Mouse (Mus musculus): Measurements from ENCODE around the gene Sart3. TPM values are rescaled to one million over a fixed set of nuclear protein-coding genes. Genes with fewer than 3 reads are reported as not detected.

The Sart3 gene
- polyA plus RNA-seq, 1 experiment from 2014 or later: 31.6 TPM

GRCm38 (mm10) chr5:113703803-113704585, 68.3 kb downstream of the Sart3 start:
- Histone ChIP-seq H3K4me1 (ENCODE audit: control insufficient read depth, insufficient read depth, low read length) (no peaks in the 10 kb centered on the region), H3K36me3 (ENCODE audit: control insufficient read depth, insufficient read depth) (no peaks in the 10 kb centered on the region), H3K27ac (ENCODE audit: low read length) (no peak overlapping the region), H3K27me3 (ENCODE audit: control insufficient read depth, insufficient read depth, low read length) (peaks cover 7% of the 10 kb centered on the region; the same call in 1 of the 2 replicates), H3K9ac (ENCODE audit: low read length) (no peak overlapping the region), H3K4me3 (ENCODE audit: low read length) (no peak overlapping the region), H3K9me3 (replicated peaks; ENCODE audit: control insufficient read depth, low read length) (no peaks in the 10 kb centered on the region), H3K4me2 (ENCODE audit: low read depth, low read length) (no peak overlapping the region)
- WGBS: 52% methylated on average over 21 of the region's 21 CpGs
- ATAC-seq (replicated peaks; ENCODE audit: extremely low read depth, insufficient read depth, low FRiP score): peak; percentile 60; the same call in 1 of the 2 replicates

GRCm38 (mm10) chr5:113700388-113701023, 71.8 kb downstream of the Sart3 start:
- Histone ChIP-seq H3K4me2 (ENCODE audit: low read depth, low read length) (no peak overlapping the region), H3K4me3 (ENCODE audit: low read length) (no peak overlapping the region), H3K4me1 (ENCODE audit: control insufficient read depth, insufficient read depth, low read length) (no peaks in the 10 kb centered on the region), H3K9me3 (replicated peaks; ENCODE audit: control insufficient read depth, low read length) (no peaks in the 10 kb centered on the region), H3K27ac (ENCODE audit: low read length) (no peak overlapping the region), H3K27me3 (ENCODE audit: control insufficient read depth, insufficient read depth, low read length) (peaks cover 7% of the 10 kb centered on the region; the same call in 1 of the 2 replicates), H3K9ac (ENCODE audit: low read length) (no peak overlapping the region), H3K36me3 (ENCODE audit: control insufficient read depth, insufficient read depth) (no peaks in the 10 kb centered on the region)
- ATAC-seq (replicated peaks; ENCODE audit: extremely low read depth, insufficient read depth, low FRiP score): no peak
- WGBS: 67% methylated on average over 19 of the region's 19 CpGs

GRCm38 (mm10) chr5:113694415-113694814, 77.9 kb downstream of the Sart3 start:
- H3K4me2 ChIP-seq (ENCODE audit: low read depth, low read length): no peak overlapping the region

GRCm38 (mm10) chr5:113694000-113694399, 78.3 kb downstream of the Sart3 start:
- no peak overlapping the region for H3K9ac ChIP-seq (ENCODE audit: low read length)
- no peaks in the 10 kb centered on the region for H3K36me3 ChIP-seq (ENCODE audit: control insufficient read depth, insufficient read depth)
- 60% methylated on average over 4 of the region's 4 CpGs for WGBS
- 0 out of 2 replicates have a peak, but pooled peaks cover 3% of the 10 kb centered on the region for H3K27me3 ChIP-seq (ENCODE audit: control insufficient read depth, insufficient read depth, low read length)
- peaks cover 3% of the 10 kb centered on the region; the same call in 1 of the 2 replicates for H3K9me3 ChIP-seq (replicated peaks; ENCODE audit: control insufficient read depth, low read length)
- no peak overlapping the region for H3K27ac ChIP-seq (ENCODE audit: low read length)
- H3K4me3 ChIP-seq (ENCODE audit: low read length): no peak overlapping the region
- H3K4me2 ChIP-seq (ENCODE audit: low read depth, low read length): no peak overlapping the region
- H3K4me1 ChIP-seq (ENCODE audit: control insufficient read depth, insufficient read depth, low read length): no peaks in the 10 kb centered on the region
- no peak for ATAC-seq (replicated peaks; ENCODE audit: extremely low read depth, insufficient read depth, low FRiP score)

More at GRCm38 (mm10) chr5:113694415-113694814, 77.9 kb downstream of the Sart3 start:
- H3K27me3 ChIP-seq (ENCODE audit: control insufficient read depth, insufficient read depth, low read length): 0 out of 2 replicates have a peak, but pooled peaks cover 3% of the 10 kb centered on the region
- H3K36me3 ChIP-seq (ENCODE audit: control insufficient read depth, insufficient read depth): no peaks in the 10 kb centered on the region
- no peak overlapping the region for H3K4me3 ChIP-seq (ENCODE audit: low read length)
- H3K9ac ChIP-seq (ENCODE audit: low read length): no peak overlapping the region
- H3K27ac ChIP-seq (ENCODE audit: low read length): no peak overlapping the region
- no peak for ATAC-seq (replicated peaks; ENCODE audit: extremely low read depth, insufficient read depth, low FRiP score)
- H3K4me1 ChIP-seq (ENCODE audit: control insufficient read depth, insufficient read depth, low read length): no peaks in the 10 kb centered on the region
- peaks cover 3% of the 10 kb centered on the region; the same call in 1 of the 2 replicates for H3K9me3 ChIP-seq (replicated peaks; ENCODE audit: control insufficient read depth, low read length)
- 59% methylated on average over 5 of the region's 5 CpGs for WGBS

GRCm38 (mm10) chr5:113693196-113693755, 79.0 kb downstream of the Sart3 start:
- 85% methylated on average over 8 of the region's 8 CpGs for WGBS
- H3K4me3 ChIP-seq (ENCODE audit: low read length): no peak overlapping the region
- no peak overlapping the region for H3K9ac ChIP-seq (ENCODE audit: low read length)
- H3K4me2 ChIP-seq (ENCODE audit: low read depth, low read length): no peak overlapping the region
- no peak for ATAC-seq (replicated peaks; ENCODE audit: extremely low read depth, insufficient read depth, low FRiP score)
- no peaks in the 10 kb centered on the region for H3K4me1 ChIP-seq (ENCODE audit: control insufficient read depth, insufficient read depth, low read length)
- H3K9me3 ChIP-seq (replicated peaks; ENCODE audit: control insufficient read depth, low read length): peaks cover 3% of the 10 kb centered on the region; the same call in 1 of the 2 replicates
- H3K27me3 ChIP-seq (ENCODE audit: control insufficient read depth, insufficient read depth, low read length): 0 out of 2 replicates have a peak, but pooled peaks cover 3% of the 10 kb centered on the region
- no peaks in the 10 kb centered on the region for H3K36me3 ChIP-seq (ENCODE audit: control insufficient read depth, insufficient read depth)
- no peak overlapping the region for H3K27ac ChIP-seq (ENCODE audit: low read length)

Other genes with a start within 250 kb of the Sart3 start
- 3.1 and 3.4 TPM in 2 replicates for gene Cmklr1, start 122.1 kb downstream of the Sart3 start, polyA plus RNA-seq (2015; fragmentation: Nextera tagmentation; extraction: Ambion mirVana)
- gene 1700069L16Rik, start 47.7 kb downstream of the Sart3 start, polyA plus RNA-seq (2015; fragmentation: Nextera tagmentation; extraction: Ambion mirVana): not detected in 2 replicates
- 6.0 and 6.3 TPM in 2 replicates for gene Ficd, start 36.7 kb downstream of the Sart3 start, polyA plus RNA-seq (2015; fragmentation: Nextera tagmentation; extraction: Ambion mirVana)
- gene Iscu, start 238 bp upstream of the Sart3 start, polyA plus RNA-seq (2015; fragmentation: Nextera tagmentation; extraction: Ambion mirVana): 118 and 136 TPM in 2 replicates
- gene Tmem119, start 28.0 kb upstream of the Sart3 start, polyA plus RNA-seq (2015; fragmentation: Nextera tagmentation; extraction: Ambion mirVana): 22.4 and 22.5 TPM in 2 replicates
- 10.1 and 29.8 TPM in 2 replicates for gene Selplg, start 60.1 kb upstream of the Sart3 start, polyA plus RNA-seq (2015; fragmentation: Nextera tagmentation; extraction: Ambion mirVana)
- 85.9 and 89.0 TPM in 2 replicates for gene Coro1c, start 136.2 kb upstream of the Sart3 start, polyA plus RNA-seq (2015; fragmentation: Nextera tagmentation; extraction: Ambion mirVana)
- gene Ssh1, start 221.4 kb upstream of the Sart3 start, polyA plus RNA-seq (2015; fragmentation: Nextera tagmentation; extraction: Ambion mirVana): 8.6 and 9.1 TPM in 2 replicates
- gene Dao, start 231.2 kb upstream of the Sart3 start, polyA plus RNA-seq (2015; fragmentation: Nextera tagmentation; extraction: Ambion mirVana): not detected in 2 replicates